Mouse (Mus musculus): ENCODE measurements at regions not wholly inside any gene's neighbourhood (a gene's known extent, or its start where the extent isn't known, plus 50 kb on each side); places are given as distances from the start of the nearest gene placed in this dataset.

- TF ChIP-seq CTCF (conservative IDR thresholded peaks at IDR 0.05; ENCODE audit: insufficient read depth, insufficient read length, low read depth, low read length): no peak
- TF ChIP-seq POLR2A (IDR thresholded peaks at IDR 0.05; ENCODE audit: low read depth, low read length): no peak
These were observed 286.2 kb upstream of the Nfia start for GRCm38 (mm10) chr4:97486354-97486753.

All from kidney, adult 2 months (tissue).